Mouse (Mus musculus): ENCODE measurements around the gene Tnfaip2. TPM values are rescaled to one million over a fixed set of nuclear protein-coding genes. Genes with fewer than 3 reads are reported as not detected.

Tnfaip2 gene
- polyA plus RNA-seq, 1 experiment from 2014 or later = 46.7 TPM

- Histone ChIP-seq H3K4me1 (replicated peaks; ENCODE audit: insufficient read depth, low read length) (peaks cover 8% of the 10 kb centered on the region), H3K36me3 (ENCODE audit: insufficient read depth, low read length) (no peaks in the 10 kb centered on the region), H3K9ac (ENCODE audit: low read depth, low read length) (no peak overlapping the region), H3K4me3 (replicated peaks; ENCODE audit: low read depth, low read length) (no peak overlapping the region), H3K4me2 (ENCODE audit: low read length) (no peak overlapping the region), H3K27ac (no peak overlapping the region), H3K27me3 (ENCODE audit: insufficient read depth, low read length) (peaks cover 5% of the 10 kb centered on the region; the same call in 1 of the 2 replicates), H3K9me3 (replicated peaks; ENCODE audit: low read length) (no peaks in the 10 kb centered on the region)
- TF ChIP-seq CTCF (IDR thresholded peaks at IDR 0.05; ENCODE audit: low read depth) = no peak
- DNase-seq (ENCODE audit: low spot score) (no peak), ATAC-seq (replicated peaks; ENCODE audit: low FRiP score, low read depth) (no peak)
- WGBS = 84% methylated on average over 5 of the region's 5 CpGs
Measured at GRCm38 (mm10) chr12:111419918-111420317, 22.4 kb upstream of the Tnfaip2 start.

GRCm38 (mm10) chr12:111420946-111421709 lies 21.1 kb upstream of the Tnfaip2 start:
- H3K27me3 ChIP-seq (ENCODE audit: insufficient read depth, low read length) = peaks cover 5% of the 10 kb centered on the region; the same call in 1 of the 2 replicates
- no peak overlapping the region for H3K4me3 ChIP-seq (replicated peaks; ENCODE audit: low read depth, low read length)
- ATAC-seq (replicated peaks; ENCODE audit: low FRiP score, low read depth) = no peak
- H3K36me3 ChIP-seq (ENCODE audit: insufficient read depth, low read length) = no peaks in the 10 kb centered on the region
- TF ChIP-seq CTCF (IDR thresholded peaks at IDR 0.05; ENCODE audit: low read depth) = no peak
- H3K9me3 ChIP-seq (replicated peaks; ENCODE audit: low read length) = no peaks in the 10 kb centered on the region
- H3K4me1 ChIP-seq (replicated peaks; ENCODE audit: insufficient read depth, low read length) = peaks cover 8% of the 10 kb centered on the region
- no peak overlapping the region for H3K27ac ChIP-seq
- H3K9ac ChIP-seq (ENCODE audit: low read depth, low read length) = no peak overlapping the region
- no peak for DNase-seq (ENCODE audit: low spot score)
- WGBS = 41% methylated on average over 7 of the region's 7 CpGs
- peak overlapping the region; percentile 18; the same call in 1 of the 2 replicates for H3K4me2 ChIP-seq (ENCODE audit: low read length)

GRCm38 (mm10) chr12:111422852-111423251 lies 19.4 kb upstream of the Tnfaip2 start:
- Histone ChIP-seq H3K27me3 (ENCODE audit: insufficient read depth, low read length) (peaks cover 5% of the 10 kb centered on the region; the same call in 1 of the 2 replicates), H3K4me1 (replicated peaks; ENCODE audit: insufficient read depth, low read length) (no peaks in the 10 kb centered on the region; the same call in 1 of the 2 replicates), H3K9ac (ENCODE audit: low read depth, low read length) (no peak overlapping the region), H3K9me3 (replicated peaks; ENCODE audit: low read length) (no peaks in the 10 kb centered on the region), H3K27ac (no peak overlapping the region), H3K36me3 (ENCODE audit: insufficient read depth, low read length) (no peaks in the 10 kb centered on the region), H3K4me2 (ENCODE audit: low read length) (no peak overlapping the region), H3K4me3 (replicated peaks; ENCODE audit: low read depth, low read length) (no peak overlapping the region)
- DNase-seq (ENCODE audit: low spot score) (no peak), ATAC-seq (replicated peaks; ENCODE audit: low FRiP score, low read depth) (peak; percentile 42)
- 71% methylated on average over 5 of the region's 5 CpGs for WGBS
- no peak for TF ChIP-seq CTCF (IDR thresholded peaks at IDR 0.05; ENCODE audit: low read depth)

- H3K4me1 ChIP-seq (replicated peaks; ENCODE audit: insufficient read depth, low read length) = peaks cover 3% of the 10 kb centered on the region; the same call in 1 of the 2 replicates
Measured at GRCm38 (mm10) chr12:111423570-111424129, 18.6 kb upstream of the Tnfaip2 start.

GRCm38 (mm10) chr12:111424547-111424946 lies 17.7 kb upstream of the Tnfaip2 start:
- H3K36me3 ChIP-seq (ENCODE audit: insufficient read depth, low read length) = no peaks in the 10 kb centered on the region
- peaks cover 5% of the 10 kb centered on the region; the same call in 1 of the 2 replicates for H3K27me3 ChIP-seq (ENCODE audit: insufficient read depth, low read length)
- 24% methylated on average over 9 of the region's 9 CpGs for WGBS
- no peak overlapping the region for H3K4me2 ChIP-seq (ENCODE audit: low read length)
- DNase-seq (ENCODE audit: low spot score) = no peak
- H3K4me1 ChIP-seq (replicated peaks; ENCODE audit: insufficient read depth, low read length) = peaks cover 5% of the 10 kb centered on the region; the same call in 1 of the 2 replicates
- ATAC-seq (replicated peaks; ENCODE audit: low FRiP score, low read depth) = no peak
- TF ChIP-seq CTCF (IDR thresholded peaks at IDR 0.05; ENCODE audit: low read depth) = no peak
- no peak overlapping the region for H3K9ac ChIP-seq (ENCODE audit: low read depth, low read length)
- H3K9me3 ChIP-seq (replicated peaks; ENCODE audit: low read length) = no peaks in the 10 kb centered on the region
- no peak overlapping the region for H3K27ac ChIP-seq
- H3K4me3 ChIP-seq (replicated peaks; ENCODE audit: low read depth, low read length) = no peak overlapping the region

More at GRCm38 (mm10) chr12:111423570-111424129, 18.6 kb upstream of the Tnfaip2 start:
- H3K4me2 ChIP-seq (ENCODE audit: low read length) = peak overlapping the region; percentile 28
- WGBS = 22% methylated on average over 43 of the region's 43 CpGs
- H3K4me3 ChIP-seq (replicated peaks; ENCODE audit: low read depth, low read length) = 0 out of 2 replicates have a peak overlapping the region, but pooled peaks have one; percentile 1
- no peaks in the 10 kb centered on the region for H3K36me3 ChIP-seq (ENCODE audit: insufficient read depth, low read length)
- H3K27me3 ChIP-seq (ENCODE audit: insufficient read depth, low read length) = peaks cover 5% of the 10 kb centered on the region; the same call in 1 of the 2 replicates
- no peaks in the 10 kb centered on the region for H3K9me3 ChIP-seq (replicated peaks; ENCODE audit: low read length)
- H3K27ac ChIP-seq = no peak overlapping the region
- TF ChIP-seq CTCF (IDR thresholded peaks at IDR 0.05; ENCODE audit: low read depth) = no peak
- DNase-seq (ENCODE audit: low spot score) (no peak), ATAC-seq (replicated peaks; ENCODE audit: low FRiP score, low read depth) (no peak)
- no peak overlapping the region for H3K9ac ChIP-seq (ENCODE audit: low read depth, low read length)

- ATAC-seq (replicated peaks; ENCODE audit: low FRiP score, low read depth) (0 out of 2 replicates have a peak, but pooled peaks have one; percentile 40), DNase-seq (ENCODE audit: low spot score) (peak; percentile 93)
- peak; percentile 91 for TF ChIP-seq CTCF (IDR thresholded peaks at IDR 0.05; ENCODE audit: low read depth)
Measured at GRCm38 (mm10) chr12:111425258-111425657, 17.0 kb upstream of the Tnfaip2 start.

More at GRCm38 (mm10) chr12:111425258-111425657, 17.0 kb upstream of the Tnfaip2 start:
- Histone ChIP-seq H3K4me3 (replicated peaks; ENCODE audit: low read depth, low read length) (no peak overlapping the region), H3K27me3 (ENCODE audit: insufficient read depth, low read length) (peaks cover 5% of the 10 kb centered on the region; the same call in 1 of the 2 replicates), H3K9ac (ENCODE audit: low read depth, low read length) (no peak overlapping the region), H3K36me3 (ENCODE audit: insufficient read depth, low read length) (no peaks in the 10 kb centered on the region), H3K4me2 (ENCODE audit: low read length) (no peak overlapping the region), H3K27ac (no peak overlapping the region), H3K9me3 (replicated peaks; ENCODE audit: low read length) (no peaks in the 10 kb centered on the region), H3K4me1 (replicated peaks; ENCODE audit: insufficient read depth, low read length) (peaks cover 12% of the 10 kb centered on the region)
- 2% methylated on average over 15 of the region's 15 CpGs for WGBS
